Mouse (Mus musculus): ENCODE measurements around the gene Trim17. TPM values are rescaled to one million over a fixed set of nuclear protein-coding genes. Genes with fewer than 3 reads are reported as not detected.

Trim17 gene
- polyA plus RNA-seq, 1 experiment from 2014 or later, result 0.57 TPM

DNA sequence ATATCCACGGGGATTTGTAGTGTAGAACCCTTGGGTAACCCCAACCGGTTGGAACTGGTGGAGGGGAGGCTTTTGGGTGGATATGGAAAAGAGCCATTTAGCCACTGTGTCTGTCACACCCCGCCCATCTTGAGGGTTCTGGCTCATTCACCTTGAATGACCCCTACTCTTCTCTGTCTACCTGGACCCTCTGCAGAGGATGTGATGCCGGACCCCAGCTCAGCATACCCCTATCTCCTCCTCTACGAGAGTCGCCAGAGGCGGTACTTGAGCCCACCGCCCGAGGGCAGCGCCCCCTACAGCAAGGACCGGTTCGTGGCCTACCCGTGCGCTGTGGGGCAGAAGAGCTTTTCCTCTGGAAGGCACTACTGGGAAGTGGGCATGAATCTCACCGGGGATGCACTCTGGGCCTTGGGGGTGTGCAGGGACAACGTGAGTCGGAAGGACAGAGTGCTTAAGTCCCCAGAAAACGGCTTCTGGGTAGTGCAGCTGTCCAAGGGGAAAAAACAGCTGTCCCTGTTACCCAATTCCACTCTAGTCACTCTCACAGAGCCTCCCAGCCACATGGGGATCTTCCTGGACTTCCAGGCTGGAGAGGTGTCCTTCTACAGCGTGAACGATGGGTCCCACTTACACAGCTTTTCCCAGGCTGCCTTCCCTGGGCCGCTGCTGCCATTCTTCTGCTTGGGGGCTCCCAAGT is 16.5 kb downstream of the Trim17 start:
- H3K27ac ChIP-seq, result no peak overlapping the region
- 84% methylated on average over 21 of the region's 21 CpGs for WGBS

DNA sequence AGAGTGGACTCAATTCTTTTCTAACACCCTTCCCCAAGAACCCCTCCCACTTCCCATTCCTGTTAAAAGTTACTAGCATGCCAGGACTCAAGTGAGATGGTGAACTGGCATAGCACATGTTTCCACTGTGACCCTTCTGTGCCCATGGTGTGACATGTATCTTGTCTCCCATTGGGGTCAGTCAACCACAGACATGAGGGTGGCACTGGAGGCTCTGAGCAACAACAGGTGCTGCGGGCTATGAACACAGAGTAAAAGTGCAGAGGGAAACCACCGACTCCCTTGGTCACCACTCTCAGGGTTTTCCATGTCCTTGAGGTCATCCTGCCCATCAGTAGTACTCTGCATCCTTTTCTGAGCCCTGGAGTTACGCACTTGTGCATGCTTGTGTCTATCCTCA is 17.3 kb downstream of the Trim17 start:
- H3K4me1 ChIP-seq (replicated peaks), result peaks cover 15% of the 10 kb centered on the region
- no peaks in the 10 kb centered on the region for H3K9me3 ChIP-seq (replicated peaks)
- no peak overlapping the region for H3K4me3 ChIP-seq
- no peak for ATAC-seq (replicated peaks; ENCODE audit: insufficient number of reproducible peaks, insufficient read depth, low FRiP score, low read depth)
- H3K36me3 ChIP-seq, result no peaks in the 10 kb centered on the region
- 72% methylated on average over 3 of the region's 3 CpGs for WGBS
- no peak overlapping the region for H3K9ac ChIP-seq
- H3K4me2 ChIP-seq, result no peak overlapping the region
- no peak overlapping the region for H3K27ac ChIP-seq
- H3K27me3 ChIP-seq, result no peaks in the 10 kb centered on the region

More for the DNA sequence above, 16.5 kb downstream of the Trim17 start:
- Histone ChIP-seq H3K4me1 (replicated peaks) (peaks cover 18% of the 10 kb centered on the region), H3K9ac (no peak overlapping the region), H3K27me3 (no peaks in the 10 kb centered on the region), H3K9me3 (replicated peaks) (no peaks in the 10 kb centered on the region), H3K4me3 (no peak overlapping the region), H3K36me3 (no peaks in the 10 kb centered on the region), H3K4me2 (no peak overlapping the region)
- no peak for ATAC-seq (replicated peaks; ENCODE audit: insufficient number of reproducible peaks, insufficient read depth, low FRiP score, low read depth)

DNA sequence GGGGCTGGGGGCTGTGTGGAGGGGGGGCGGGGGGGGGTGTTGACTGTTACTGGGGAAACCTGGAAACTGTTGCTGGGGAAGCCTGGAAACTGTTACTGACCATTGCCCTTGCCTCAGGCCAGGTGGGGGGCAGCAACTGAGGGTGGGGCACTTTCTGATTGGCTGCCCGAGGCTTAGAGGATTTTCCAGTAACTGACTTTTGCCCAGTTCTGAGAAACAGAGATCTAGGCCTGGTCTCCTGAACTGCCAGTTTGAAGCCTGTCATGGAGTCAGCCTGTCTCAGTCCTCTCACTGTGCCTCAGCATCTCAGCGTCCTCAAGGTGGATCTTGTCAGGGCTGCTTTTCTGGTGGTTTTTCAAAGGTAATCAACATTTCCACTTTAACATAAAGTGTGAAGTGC is 19.9 kb downstream of the Trim17 start:
- Histone ChIP-seq H3K27ac (no peak overlapping the region), H3K4me1 (replicated peaks) (peaks cover 28% of the 10 kb centered on the region), H3K36me3 (no peaks in the 10 kb centered on the region), H3K9ac (no peak overlapping the region), H3K27me3 (no peaks in the 10 kb centered on the region), H3K4me3 (no peak overlapping the region), H3K4me2 (no peak overlapping the region), H3K9me3 (replicated peaks) (no peaks in the 10 kb centered on the region)
- WGBS, result 82% methylated on average over 3 of the region's 3 CpGs
- ATAC-seq (replicated peaks; ENCODE audit: insufficient number of reproducible peaks, insufficient read depth, low FRiP score, low read depth), result no peak

DNA sequence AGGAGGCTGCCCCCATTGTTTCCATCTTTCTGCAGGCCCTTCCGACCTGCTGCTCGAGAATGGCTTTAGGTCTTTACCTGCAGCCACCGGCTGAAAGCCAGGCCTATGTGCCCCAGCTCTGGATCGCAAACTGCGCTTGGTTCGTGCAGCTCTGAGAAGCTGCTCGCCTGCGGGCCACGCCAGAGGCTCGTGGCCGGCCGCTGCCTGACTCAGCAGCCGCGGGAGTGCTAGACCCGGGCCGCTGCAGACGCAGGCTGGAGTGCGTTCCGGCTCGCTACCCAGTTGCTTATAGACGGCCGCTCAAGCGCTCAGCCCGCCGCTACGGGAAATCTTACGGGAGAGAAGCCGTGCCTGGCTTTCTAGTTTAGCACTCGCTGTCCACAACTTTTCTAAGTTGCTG is 22.7 kb downstream of the Trim17 start:
- Histone ChIP-seq H3K9me3 (replicated peaks) (no peaks in the 10 kb centered on the region), H3K4me1 (replicated peaks) (peaks cover 43% of the 10 kb centered on the region), H3K27ac (peak overlapping the region; percentile 76), H3K27me3 (no peaks in the 10 kb centered on the region), H3K4me2 (peak overlapping the region; percentile 96), H3K4me3 (peak overlapping the region; percentile 75), H3K9ac (peak overlapping the region; percentile 83), H3K36me3 (peaks cover 4% of the 10 kb centered on the region; the same call in 1 of the 2 replicates)
- WGBS, result under 1% methylated on average over 29 of the region's 29 CpGs
- no peak for ATAC-seq (replicated peaks; ENCODE audit: insufficient number of reproducible peaks, insufficient read depth, low FRiP score, low read depth)

DNA sequence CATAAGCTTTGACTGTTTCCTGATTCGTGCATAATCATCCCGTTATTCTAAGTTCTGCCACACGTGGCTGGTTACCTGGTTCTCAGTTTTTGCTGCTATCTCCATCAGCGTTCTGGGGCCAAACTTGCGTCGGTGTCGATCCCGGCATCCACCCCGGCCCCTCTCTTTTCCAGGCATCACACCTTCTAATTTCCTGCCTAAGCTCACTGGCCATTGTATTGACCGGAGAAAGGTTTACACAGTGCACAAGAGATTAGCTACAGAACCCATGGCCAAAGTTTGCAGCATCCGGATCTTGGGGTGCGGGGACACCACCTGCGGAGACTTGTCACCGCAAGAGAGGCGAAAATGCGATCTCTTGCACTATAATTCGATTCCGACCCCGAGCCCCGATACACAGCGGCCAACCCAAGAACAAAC is 23.1 kb downstream of the Trim17 start:
- Histone ChIP-seq H3K4me1 (replicated peaks) (peaks cover 45% of the 10 kb centered on the region), H3K27me3 (no peaks in the 10 kb centered on the region), H3K9me3 (replicated peaks) (no peaks in the 10 kb centered on the region), H3K4me3 (peak overlapping the region; percentile 75), H3K9ac (peak overlapping the region; percentile 83), H3K27ac (peak overlapping the region; percentile 76), H3K4me2 (peak overlapping the region; percentile 96), H3K36me3 (peaks cover 9% of the 10 kb centered on the region)
- ATAC-seq (replicated peaks; ENCODE audit: insufficient number of reproducible peaks, insufficient read depth, low FRiP score, low read depth), result no peak
- WGBS, result 0% methylated on average over 21 of the region's 21 CpGs

DNA sequence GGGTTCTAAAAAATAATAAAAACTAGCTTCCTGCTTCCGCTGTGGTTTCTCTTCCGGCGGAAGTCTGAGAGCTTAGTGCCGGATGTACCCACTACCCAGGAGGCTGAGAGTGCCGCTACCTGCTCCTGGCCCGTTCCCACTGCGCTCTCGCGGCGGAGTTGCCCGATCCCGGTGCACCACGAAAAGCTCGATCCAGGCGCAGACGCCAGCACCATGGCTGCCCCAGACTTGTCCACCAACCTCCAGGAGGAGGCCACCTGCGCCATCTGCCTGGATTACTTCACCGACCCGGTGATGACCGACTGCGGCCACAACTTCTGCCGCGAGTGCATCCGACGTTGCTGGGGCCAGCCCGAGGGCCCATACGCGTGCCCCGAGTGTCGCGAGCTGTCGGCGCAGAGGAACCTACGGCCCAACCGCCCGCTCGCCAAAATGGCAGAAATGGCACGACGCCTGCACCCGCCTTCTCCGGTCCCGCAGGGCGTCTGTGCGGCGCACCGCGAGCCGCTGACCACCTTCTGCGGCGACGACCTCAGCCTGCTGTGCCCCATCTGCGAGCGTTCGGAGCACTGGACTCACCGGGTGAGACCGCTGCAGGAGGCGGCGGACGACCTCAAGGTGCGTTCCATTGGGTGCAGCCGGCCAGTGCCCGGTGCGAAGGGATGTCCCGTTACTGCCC is 23.7 kb downstream of the Trim17 start, which contains the start of gene Trim11:
Gene Trim11, plus strand, starts transcription at position 67 of the 679 bp plus-strand sequence.
- peak within 1 kb of the TSS; percentile 83 for H3K9ac ChIP-seq
- H3K4me1 ChIP-seq (replicated peaks), result peaks cover 51% of the 10 kb centered on the region
- H3K4me3 ChIP-seq, result peak within 1 kb of the TSS; percentile 75
- peaks cover 14% of the 10 kb centered on the region for H3K36me3 ChIP-seq
- under 1% methylated on average over 64 of the region's 64 CpGs for WGBS
- H3K27ac ChIP-seq, result peak within 1 kb of the TSS; percentile 76
- peak; percentile 66; the same call in 1 of the 2 replicates for ATAC-seq (replicated peaks; ENCODE audit: insufficient number of reproducible peaks, insufficient read depth, low FRiP score, low read depth)
- H3K27me3 ChIP-seq, result no peaks in the 10 kb centered on the region
- peak within 1 kb of the TSS; percentile 96 for H3K4me2 ChIP-seq
- no peaks in the 10 kb centered on the region for H3K9me3 ChIP-seq (replicated peaks)

DNA sequence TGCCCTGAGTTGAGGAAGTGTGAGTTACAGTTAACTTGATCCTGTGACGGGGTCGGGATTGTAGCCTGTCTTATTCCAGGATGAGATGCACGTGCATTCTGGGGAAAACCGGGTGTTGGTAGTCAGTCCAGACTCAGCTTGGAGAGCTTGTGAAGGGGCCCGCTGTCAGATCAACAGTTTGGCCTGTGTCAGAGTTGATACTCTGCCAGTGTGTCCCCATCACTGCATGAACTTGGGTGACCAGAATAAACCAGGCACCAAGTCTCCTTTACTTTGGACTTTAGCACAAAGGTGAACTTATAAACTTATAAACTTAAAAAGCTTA is 24.2 kb downstream of the Trim17 start:
- no peaks in the 10 kb centered on the region for H3K27me3 ChIP-seq
- H3K36me3 ChIP-seq, result peaks cover 14% of the 10 kb centered on the region
- H3K4me2 ChIP-seq, result peak overlapping the region; percentile 96
- WGBS, result 1% methylated on average over 5 of the region's 5 CpGs
- H3K27ac ChIP-seq, result peak overlapping the region; percentile 76
- peak overlapping the region; percentile 83 for H3K9ac ChIP-seq
- peak overlapping the region; percentile 75 for H3K4me3 ChIP-seq
- peaks cover 52% of the 10 kb centered on the region for H3K4me1 ChIP-seq (replicated peaks)
- no peaks in the 10 kb centered on the region for H3K9me3 ChIP-seq (replicated peaks)
- ATAC-seq (replicated peaks; ENCODE audit: insufficient number of reproducible peaks, insufficient read depth, low FRiP score, low read depth), result no peak

DNA sequence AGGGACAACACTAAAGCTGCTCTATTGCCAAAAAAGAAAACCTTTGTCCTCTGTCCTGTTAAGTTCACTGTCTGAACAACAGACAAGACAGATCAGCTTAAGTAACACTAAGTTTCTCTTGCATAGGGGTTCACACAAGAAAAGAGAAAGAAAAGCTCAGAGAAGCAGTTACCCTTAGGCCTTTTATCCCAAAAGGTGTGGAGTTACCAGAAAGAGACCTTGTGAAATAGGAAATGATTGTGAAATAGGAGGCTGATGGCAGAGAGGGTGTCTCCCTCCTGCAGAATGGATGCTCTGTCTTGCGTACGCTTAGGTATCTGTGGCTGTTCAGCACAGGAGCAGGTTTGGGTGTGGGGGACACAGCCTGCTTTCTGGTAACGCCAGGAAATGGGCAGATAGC is 24.7 kb downstream of the Trim17 start:
- Histone ChIP-seq H3K27ac (peak overlapping the region; percentile 76), H3K4me2 (peak overlapping the region; percentile 96), H3K36me3 (peaks cover 14% of the 10 kb centered on the region), H3K9me3 (replicated peaks) (no peaks in the 10 kb centered on the region), H3K4me3 (peak overlapping the region; percentile 75), H3K9ac (peak overlapping the region; percentile 83), H3K4me1 (replicated peaks) (peaks cover 55% of the 10 kb centered on the region), H3K27me3 (no peaks in the 10 kb centered on the region)
- WGBS, result 56% methylated on average over 3 of the region's 3 CpGs
- ATAC-seq (replicated peaks; ENCODE audit: insufficient number of reproducible peaks, insufficient read depth, low FRiP score, low read depth), result no peak

DNA sequence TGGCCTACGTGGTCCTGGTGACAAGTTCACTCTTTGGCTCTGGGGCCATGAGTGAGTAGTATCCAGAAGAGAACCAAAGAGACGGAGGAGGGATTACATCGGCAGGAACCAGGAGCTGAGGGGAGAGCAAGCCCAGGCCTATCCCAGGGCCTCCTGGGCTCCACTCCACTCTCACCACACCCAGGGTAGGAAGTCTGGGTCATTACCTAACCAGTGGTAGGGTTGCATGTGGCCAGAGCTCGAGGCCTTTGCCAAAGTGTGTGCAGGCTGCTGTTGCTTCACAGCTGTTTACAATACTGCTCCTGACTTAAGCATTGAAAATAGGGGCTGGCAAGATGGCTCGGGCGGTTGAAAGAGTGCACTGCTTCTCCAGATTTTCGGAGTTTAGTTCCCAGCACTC is 25.2 kb downstream of the Trim17 start:
- H3K27ac ChIP-seq, result peak overlapping the region; percentile 76
- no peak for ATAC-seq (replicated peaks; ENCODE audit: insufficient number of reproducible peaks, insufficient read depth, low FRiP score, low read depth)
- WGBS, result 60% methylated on average over 7 of the region's 7 CpGs
- peak overlapping the region; percentile 83 for H3K9ac ChIP-seq
- peak overlapping the region; percentile 96 for H3K4me2 ChIP-seq
- no peaks in the 10 kb centered on the region for H3K9me3 ChIP-seq (replicated peaks)
- H3K27me3 ChIP-seq, result no peaks in the 10 kb centered on the region
- H3K4me3 ChIP-seq, result peak overlapping the region; percentile 75
- H3K4me1 ChIP-seq (replicated peaks), result peaks cover 60% of the 10 kb centered on the region
- peaks cover 16% of the 10 kb centered on the region for H3K36me3 ChIP-seq

DNA sequence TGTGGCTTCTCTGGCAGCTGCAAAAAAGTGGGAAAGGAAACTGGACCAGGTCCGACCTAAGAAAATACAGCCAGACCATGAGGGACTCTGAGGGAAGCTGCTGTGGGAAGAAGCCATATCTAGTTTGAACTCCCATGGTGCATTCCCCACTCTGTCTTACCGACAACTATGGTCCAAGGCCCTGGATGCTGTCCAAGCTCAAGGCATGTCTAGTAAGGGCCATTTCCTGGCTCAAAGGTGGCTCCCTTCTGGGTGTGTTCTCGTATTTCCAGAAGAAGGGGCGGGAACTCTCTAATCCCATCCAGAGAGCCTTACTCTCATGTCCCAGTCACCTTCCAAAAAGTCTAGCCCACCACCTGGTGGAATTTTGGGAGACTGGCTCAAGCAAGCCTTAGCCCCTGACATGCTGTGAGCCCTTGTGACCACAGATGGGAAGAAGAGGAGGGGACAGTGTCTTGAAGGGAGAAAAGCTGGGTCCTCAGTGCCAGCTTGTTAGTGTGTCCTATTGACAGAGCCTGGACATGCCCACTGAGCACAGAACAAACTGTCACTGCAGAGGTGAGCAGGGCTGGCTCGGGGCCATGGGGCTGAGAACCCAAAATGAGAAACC is 26.0 kb downstream of the Trim17 start:
- Histone ChIP-seq H3K9me3 (replicated peaks) (no peaks in the 10 kb centered on the region), H3K4me2 (peak overlapping the region; percentile 96), H3K4me1 (replicated peaks) (peaks cover 68% of the 10 kb centered on the region), H3K9ac (peak overlapping the region; percentile 83), H3K27me3 (no peaks in the 10 kb centered on the region), H3K27ac (peak overlapping the region; percentile 76), H3K36me3 (peaks cover 22% of the 10 kb centered on the region), H3K4me3 (peak overlapping the region; percentile 75)
- WGBS, result 40% methylated on average over 5 of the region's 5 CpGs
- ATAC-seq (replicated peaks; ENCODE audit: insufficient number of reproducible peaks, insufficient read depth, low FRiP score, low read depth), result no peak
